Mouse (Mus musculus) adipocyte (in vitro differentiated cells): ENCODE measurements around the gene Shroom3.

Experiments used
- DNase-seq: peaks from one replicate; pipeline ENCODE4 v3.0.0-alpha.2; 2016; ENCODE audit warnings: low spot score

The Shroom3 gene

GRCm38 (mm10) chr5:93005815-93006341 lies 322.6 kb downstream of the Shroom3 start:
- no peak for DNase-seq

GRCm38 (mm10) chr5:93008256-93008655 lies 325.0 kb downstream of the Shroom3 start:
- no peak for DNase-seq
